In genomic region chr9:47440128-47440527, GRCm38 (mm10) we compare ENCODE assay signal across 8 mouse cellular contexts.
A peak's percentile ranks its signal among the peaks of the same experiment; 100 is the strongest.
DNase-seq lines count a peak whose midpoint lies in the region; ATAC-seq and TF ChIP-seq lines count a peak whose summit lies in the region.

No protein-coding gene starts in this region.

- H3K4me3 ChIP-seq in heart, embryonic 14.5 days (ENCODE audit: control insufficient read depth in 1 of 2, insufficient read depth in 1 of 2, low read depth in 1 of 2, low read length in 2 of 2) = peak overlapping the region in 1 of 2 experiments; percentile 13; a peak in 1 of 4 replicates
- H3K4me3 ChIP-seq in cortical plate, adult 2 months (ENCODE audit: insufficient read depth, low read length) = no peak overlapping the region
- no peak overlapping the region for H3K4me3 ChIP-seq in hindbrain, embryonic 13.5 days
- H3K4me3 ChIP-seq in midbrain, embryonic 13.5 days (replicated peaks) = peak overlapping the region; percentile 24

- H3K9me3 ChIP-seq in heart, embryonic 14.5 days (ENCODE audit: control insufficient read depth, low read length) = no peaks in the 10 kb centered on the region
- no peaks in the 10 kb centered on the region for H3K9me3 ChIP-seq in hindbrain, embryonic 13.5 days
- H3K9me3 ChIP-seq in midbrain, embryonic 13.5 days = no peaks in the 10 kb centered on the region

- no peaks in the 10 kb centered on the region for H3K36me3 ChIP-seq in heart, embryonic 14.5 days (ENCODE audit: control insufficient read depth, insufficient read depth, low read length)
- no peaks in the 10 kb centered on the region for H3K36me3 ChIP-seq in hindbrain, embryonic 13.5 days
- H3K36me3 ChIP-seq in midbrain, embryonic 13.5 days = no peaks in the 10 kb centered on the region

- no peak overlapping the region for H3K27ac ChIP-seq in heart, embryonic 14.5 days (replicated peaks in 1 of 2; ENCODE audit: control insufficient read depth in 1 of 2, insufficient read depth in 1 of 2, low read depth in 2 of 2, low read length in 2 of 2)
- H3K27ac ChIP-seq in cortical plate, adult 2 months (ENCODE audit: insufficient read depth, low read length) = no peak overlapping the region
- H3K27ac ChIP-seq in hindbrain, embryonic 13.5 days = no peak overlapping the region
- H3K27ac ChIP-seq in midbrain, embryonic 13.5 days = no peak overlapping the region

- peak; percentile 36; the same call in 1 of the 2 replicates for TF ChIP-seq CTCF in cortical plate, adult 2 months (IDR thresholded peaks at IDR 0.05; ENCODE audit: extremely low read depth, insufficient read depth, low read length)

- H3K9ac ChIP-seq in heart, embryonic 14.5 days (ENCODE audit: low read length) = no peak overlapping the region
- 0 out of 2 replicates have a peak overlapping the region, but pooled peaks have one; percentile 31 for H3K9ac ChIP-seq in hindbrain, embryonic 13.5 days
- no peak overlapping the region for H3K9ac ChIP-seq in midbrain, embryonic 13.5 days (replicated peaks)

- H3K4me1 ChIP-seq in heart, embryonic 14.5 days (ENCODE audit: control insufficient read depth in 2 of 2, insufficient read depth in 2 of 2, low read length in 2 of 2) = peaks cover 4 to 7% of the 10 kb centered on the region in 2 experiments; a peak in 3 of 4 replicates
- peaks cover 3% of the 10 kb centered on the region; the same call in 1 of the 2 replicates for H3K4me1 ChIP-seq in cortical plate, adult 2 months (ENCODE audit: control insufficient read depth, insufficient read depth, low read length)
- H3K4me1 ChIP-seq in hindbrain, embryonic 13.5 days (replicated peaks) = peaks cover 18% of the 10 kb centered on the region
- peaks cover 14% of the 10 kb centered on the region for H3K4me1 ChIP-seq in midbrain, embryonic 13.5 days (replicated peaks)

- DNase-seq in heart, postnatal 25 days (ENCODE audit: low spot score) = no peak
- DNase-seq in urinary bladder, postnatal 10 days (ENCODE audit: low spot score) = no peak
- no peak for DNase-seq in right cerebral cortex, postnatal 36 days (ENCODE audit: low spot score in 2 of 2)

- WGBS in heart, embryonic 14.5 days = 21% methylated on average over 6 of the region's 6 CpGs
- WGBS in hindbrain, embryonic 13.5 days = 11% methylated on average over 6 of the region's 6 CpGs
- 13% methylated on average over 6 of the region's 6 CpGs for WGBS in midbrain, embryonic 13.5 days

- peak overlapping the region; percentile 55 for H3K4me2 ChIP-seq in heart, embryonic 14.5 days (ENCODE audit: low read length)
- H3K4me2 ChIP-seq in hindbrain, embryonic 13.5 days = peak overlapping the region; percentile 46
- peak overlapping the region; percentile 48 for H3K4me2 ChIP-seq in midbrain, embryonic 13.5 days (replicated peaks)

- H3K27me3 ChIP-seq in heart, embryonic 14.5 days (ENCODE audit: control insufficient read depth, insufficient read depth, low read length) = peaks cover 55% of the 10 kb centered on the region
- H3K27me3 ChIP-seq in hindbrain, embryonic 13.5 days = 0 out of 2 replicates have a peak, but pooled peaks cover 2% of the 10 kb centered on the region
- H3K27me3 ChIP-seq in midbrain, embryonic 13.5 days = peaks cover 3% of the 10 kb centered on the region; the same call in 1 of the 2 replicates

- intact Hi-C loops in heart, postnatal 25 days (cut with DNase I) = no loop called here

- no peak for TF ChIP-seq POLR2A in cortical plate, adult 2 months (IDR thresholded peaks at IDR 0.05; ENCODE audit: extremely low read depth, insufficient read depth, low read length)

- ATAC-seq in heart, embryonic 14.5 days (ENCODE audit: insufficient number of reproducible peaks, insufficient read depth, low FRiP score, low read depth) = no peak
- no peak for ATAC-seq in hindbrain, embryonic 13.5 days (ENCODE audit: low FRiP score)
- 0 out of 2 replicates have a peak, but pooled peaks have one; percentile 63 for ATAC-seq in midbrain, embryonic 13.5 days
- no peak for ATAC-seq in erythroid progenitor cell, adult 5-6 weeks (replicated peaks; ENCODE audit: low FRiP score, poor library complexity, severe bottlenecking)
